Mouse (Mus musculus): ENCODE results near the gene Tekt5.

DNA sequence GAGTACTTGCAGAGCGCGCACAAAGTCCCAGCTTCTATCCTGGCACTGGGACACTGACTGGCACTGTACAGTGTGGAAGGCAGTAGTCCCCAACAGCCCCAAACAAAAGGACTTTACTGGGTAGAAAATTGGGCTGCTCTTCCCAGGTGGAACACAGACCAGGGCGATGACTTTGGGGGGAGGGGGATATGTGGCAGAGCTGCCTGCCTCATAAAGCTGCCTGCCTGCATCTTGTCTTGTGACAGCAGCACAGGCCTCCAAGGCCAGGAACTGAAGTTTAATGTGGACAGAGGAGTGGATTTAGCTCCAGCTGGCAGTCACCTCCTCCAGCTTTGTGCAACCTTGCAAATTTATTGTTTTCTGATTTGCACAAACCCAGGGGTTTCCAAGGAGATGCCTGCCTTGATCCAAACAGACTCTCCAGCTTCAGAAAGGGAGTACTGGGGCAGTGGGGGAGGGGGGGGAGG lies 25.8 kb downstream of the Tekt5 start:
- TF ChIP-seq CTCF (IDR thresholded peaks at IDR 0.05; ENCODE audit: extremely low read depth, insufficient read depth, low read length) (no peak), POLR2A (IDR thresholded peaks at IDR 0.05; ENCODE audit: extremely low read depth, insufficient read depth, low read length) (no peak)

All from cortical plate, adult 2 months (tissue).